Mouse (Mus musculus): Measurements from ENCODE around the gene Kctd17.

Kctd17 gene

DNA sequence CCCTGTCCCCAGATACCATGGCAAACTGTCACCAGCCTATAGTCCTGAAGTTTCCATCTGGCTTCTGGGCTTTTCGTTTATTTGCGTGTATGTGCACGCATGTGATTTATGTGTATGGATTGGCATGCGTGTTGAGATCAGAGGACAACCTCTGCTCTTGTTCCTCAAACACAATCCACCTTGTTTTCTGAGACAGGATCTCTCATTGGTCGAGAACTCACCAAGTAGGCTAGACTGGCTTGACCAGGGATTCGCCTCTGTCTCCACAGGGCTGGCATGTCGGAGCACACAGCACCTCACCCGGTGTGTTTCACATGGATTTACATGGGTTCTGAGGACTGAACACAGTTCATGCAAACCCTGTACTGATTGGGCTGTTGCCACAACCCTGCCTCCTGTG, 14.2 kb upstream of the Kctd17 start:
- DNase-seq (ENCODE audit: low spot score in 2 of 2), result no peak

- DNase-seq (ENCODE audit: low spot score in 2 of 2), result peak in 1 of 2 experiments; percentile 63
Observed at GRCm38 (mm10) chr15:78416937-78417336, 11.4 kb upstream of the Kctd17 start.

GRCm38 (mm10) chr15:78420395-78420794, 8.0 kb upstream of the Kctd17 start:
- DNase-seq (ENCODE audit: low spot score in 2 of 2), result no peak

- peak; percentile 75 to 85 for DNase-seq (ENCODE audit: low spot score in 2 of 2)
Observed at GRCm38 (mm10) chr15:78422046-78422956, 6.1 kb upstream of the Kctd17 start.

GRCm38 (mm10) chr15:78424507-78424906, 3.9 kb upstream of the Kctd17 start:
- no peak for DNase-seq (ENCODE audit: low spot score in 2 of 2)

- no peak for DNase-seq (ENCODE audit: low spot score in 2 of 2)
Observed at GRCm38 (mm10) chr15:78425230-78425629, 3.1 kb upstream of the Kctd17 start.

DNA sequence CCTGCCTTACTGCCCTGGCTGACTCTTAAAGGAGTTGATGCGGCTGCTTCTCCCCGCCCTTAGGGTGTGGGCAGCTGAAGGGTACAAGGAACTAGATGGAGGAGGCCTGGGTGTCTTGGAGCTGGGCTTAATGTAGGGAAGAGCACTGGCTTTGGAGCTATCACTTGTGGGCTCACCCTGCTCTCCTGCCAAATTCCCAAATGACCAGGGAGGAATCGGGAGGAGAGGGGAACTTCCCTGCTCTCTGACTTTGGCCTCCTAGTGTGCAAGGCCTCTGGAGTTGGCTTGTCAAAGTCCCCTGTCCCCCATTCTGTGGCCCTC, 735 bp downstream of the Kctd17 start:
- no peak for DNase-seq (ENCODE audit: low spot score in 2 of 2)

- DNase-seq (ENCODE audit: low spot score in 2 of 2), result no peak
Observed at GRCm38 (mm10) chr15:78429871-78430622, 1.7 kb downstream of the Kctd17 start.

GRCm38 (mm10) chr15:78430874-78431273, 2.5 kb downstream of the Kctd17 start:
- DNase-seq (ENCODE audit: low spot score in 2 of 2), result no peak

- no peak for DNase-seq (ENCODE audit: low spot score in 2 of 2)
Observed at GRCm38 (mm10) chr15:78431541-78432121, 3.3 kb downstream of the Kctd17 start.

- DNase-seq (ENCODE audit: low spot score in 2 of 2), result no peak
Observed at GRCm38 (mm10) chr15:78434896-78435520, 6.6 kb downstream of the Kctd17 start.

DNA sequence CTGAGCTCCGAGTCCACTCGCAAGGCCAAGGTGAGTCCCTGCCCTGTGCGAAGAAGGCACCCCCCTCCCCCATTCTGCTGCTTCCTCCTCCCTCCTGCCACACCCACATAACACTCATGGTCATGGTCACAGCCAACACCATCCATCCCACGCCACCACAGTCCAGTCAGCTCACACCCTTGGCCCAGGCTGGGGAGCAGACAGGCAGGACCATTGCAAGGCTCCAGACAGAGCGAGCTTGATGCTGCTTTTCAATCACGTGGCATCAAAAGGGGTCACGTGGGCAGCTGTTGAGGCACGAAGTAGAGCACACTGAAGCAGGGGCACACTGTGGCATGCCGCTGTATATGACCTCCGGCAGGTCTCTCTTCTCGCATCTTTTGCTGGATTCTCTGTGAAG, 7.3 kb downstream of the Kctd17 start:
- DNase-seq (ENCODE audit: low spot score in 2 of 2), result no peak

GRCm38 (mm10) chr15:78436380-78437192, 8.2 kb downstream of the Kctd17 start:
- peak; percentile 75 to 87 for DNase-seq (ENCODE audit: low spot score in 2 of 2)

GRCm38 (mm10) chr15:78437237-78438017, 9.1 kb downstream of the Kctd17 start:
- peak; percentile 41 to 60 for DNase-seq (ENCODE audit: low spot score in 2 of 2)

DNA sequence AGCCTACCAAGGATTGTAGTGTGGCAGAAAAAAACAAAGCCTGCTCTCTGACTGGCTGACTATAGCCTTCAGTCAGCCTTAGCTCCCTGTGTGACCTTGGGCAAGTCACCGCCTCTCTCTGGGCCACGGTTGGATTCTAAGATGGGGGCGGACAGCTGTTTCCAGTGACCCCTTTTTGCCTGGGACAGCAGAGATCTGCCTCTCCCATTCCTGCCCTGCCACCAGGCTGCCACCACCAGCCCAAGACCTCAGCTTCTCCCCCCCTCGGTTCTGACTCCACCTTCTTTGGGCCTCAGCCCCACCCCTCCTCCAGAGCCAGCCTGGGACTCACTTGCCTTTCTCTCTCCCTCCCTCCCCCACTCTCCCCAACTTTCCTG, 9.6 kb downstream of the Kctd17 start:
- DNase-seq (ENCODE audit: low spot score in 2 of 2), result no peak

GRCm38 (mm10) chr15:78438505-78438904, 10.1 kb downstream of the Kctd17 start:
- no peak for DNase-seq (ENCODE audit: low spot score in 2 of 2)

DNA sequence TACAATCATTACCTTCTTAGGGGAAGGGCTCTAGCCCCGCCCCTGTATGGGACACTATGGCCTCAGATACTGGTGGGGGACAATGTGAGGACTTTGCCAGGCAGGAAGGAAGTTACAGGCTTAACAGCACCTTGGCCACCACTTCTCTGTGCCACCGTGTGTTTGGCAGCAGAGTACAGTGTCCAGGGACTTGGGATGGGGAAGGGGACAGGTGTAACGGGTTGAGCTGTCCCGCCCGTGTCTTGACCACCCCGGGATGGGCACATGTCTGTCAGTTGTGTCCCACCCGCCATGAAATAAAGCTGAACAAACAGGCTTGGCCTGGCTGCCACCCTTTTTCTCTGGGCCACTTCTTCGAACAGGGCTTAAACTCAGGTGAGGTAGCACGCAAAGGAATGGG, 10.6 kb downstream of the Kctd17 start:
- no peak for DNase-seq (ENCODE audit: low spot score in 2 of 2)

- no peak for DNase-seq (ENCODE audit: low spot score in 2 of 2)
Observed at GRCm38 (mm10) chr15:78442231-78442630, 13.9 kb downstream of the Kctd17 start.

GRCm38 (mm10) chr15:78443857-78444256, 15.5 kb downstream of the Kctd17 start:
- no peak for DNase-seq (ENCODE audit: low spot score in 2 of 2)

GRCm38 (mm10) chr15:78447121-78447520, 18.8 kb downstream of the Kctd17 start:
- DNase-seq (ENCODE audit: low spot score in 2 of 2), result peak in 1 of 2 experiments; percentile 62

Measured in urinary bladder, postnatal 36 days (tissue).